Mouse (Mus musculus) testis, postnatal 14 days (tissue): Measurements from ENCODE around the gene Stard10.
A peak's percentile ranks its signal among the peaks of the same experiment; 100 is the strongest.

Experiments used
- DNase-seq: peaks from one replicate; pipeline ENCODE4 v3.0.0; 2021; ENCODE audit warnings: low spot score

Gene Stard10

DNA sequence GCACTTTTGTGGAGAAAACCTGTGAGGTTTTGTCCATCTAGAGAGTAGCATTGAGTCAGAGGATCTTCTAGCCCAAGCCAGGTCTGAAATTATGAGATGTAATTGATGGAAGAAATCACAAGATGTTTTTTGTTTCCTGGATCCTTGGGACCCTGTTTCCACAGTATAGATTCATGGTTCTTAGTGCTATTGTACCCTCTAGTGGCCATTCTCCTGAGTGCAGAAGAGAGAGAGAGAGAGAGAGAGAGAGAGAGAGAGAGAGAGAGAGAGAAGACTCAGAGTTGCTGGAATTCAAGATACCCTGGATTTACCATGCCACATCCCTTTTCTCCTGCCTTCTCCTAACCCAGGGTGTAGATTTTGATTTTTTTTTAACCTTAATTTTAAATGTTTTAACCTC lies 57.3 kb downstream of the Stard10 start:
- DNase-seq: no peak

DNA sequence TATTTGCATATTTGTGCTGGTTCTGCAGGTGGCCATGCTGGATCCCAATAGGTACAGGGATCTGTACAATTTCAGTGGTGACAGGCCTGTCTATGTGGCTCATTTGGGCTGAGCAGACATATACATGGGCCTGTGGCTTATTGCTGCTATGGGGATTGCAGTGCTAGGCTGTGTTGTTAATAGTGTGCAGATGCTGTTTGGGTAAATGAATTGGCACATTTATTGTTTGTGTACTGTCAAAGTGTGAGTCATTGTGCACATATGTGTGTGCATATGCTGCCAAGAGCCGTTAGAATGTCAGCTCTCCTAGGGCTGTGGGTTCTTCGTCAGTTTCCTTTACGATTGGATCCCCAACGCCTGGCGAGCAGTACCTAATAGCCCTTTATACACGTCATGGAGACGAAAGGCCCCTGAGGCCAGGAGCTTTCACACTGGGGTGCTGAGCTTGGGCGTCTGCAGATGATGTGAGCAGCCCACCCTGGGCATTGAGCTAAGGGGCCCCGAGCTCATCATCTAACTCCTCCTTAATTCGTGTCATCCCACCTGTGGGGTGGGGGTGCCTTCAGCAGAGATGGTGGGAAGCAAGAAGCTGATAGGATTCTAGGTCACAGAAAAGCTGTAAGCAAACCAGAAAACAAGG lies 59.9 kb downstream of the Stard10 start:
- no peak for DNase-seq

DNA sequence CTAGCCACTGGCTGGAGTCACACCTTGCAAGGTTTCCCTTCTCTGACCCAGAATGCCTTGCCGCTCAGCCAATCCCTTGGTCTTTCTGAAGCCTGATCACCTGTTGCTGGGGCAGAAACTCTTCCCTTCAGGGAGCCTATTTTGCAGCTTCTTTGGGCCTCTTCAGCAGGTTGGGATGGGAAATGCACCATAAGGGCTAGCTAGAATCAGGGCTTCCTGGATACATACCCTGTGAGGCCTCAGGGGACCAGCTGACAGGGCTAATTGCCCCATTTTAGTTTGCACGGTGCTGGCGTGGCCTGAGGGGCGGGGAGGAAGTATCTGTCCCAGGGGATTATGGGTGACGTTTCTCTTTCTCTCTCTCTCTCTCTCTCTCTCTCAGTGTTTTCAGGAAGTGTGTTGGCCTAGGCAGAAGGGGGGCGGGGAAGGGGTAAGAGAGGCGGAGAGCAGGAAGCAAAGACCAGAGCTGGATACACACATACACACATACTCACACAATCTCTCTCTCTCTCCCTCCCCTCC lies 60.9 kb downstream of the Stard10 start:
- DNase-seq: peak; percentile 25

DNA sequence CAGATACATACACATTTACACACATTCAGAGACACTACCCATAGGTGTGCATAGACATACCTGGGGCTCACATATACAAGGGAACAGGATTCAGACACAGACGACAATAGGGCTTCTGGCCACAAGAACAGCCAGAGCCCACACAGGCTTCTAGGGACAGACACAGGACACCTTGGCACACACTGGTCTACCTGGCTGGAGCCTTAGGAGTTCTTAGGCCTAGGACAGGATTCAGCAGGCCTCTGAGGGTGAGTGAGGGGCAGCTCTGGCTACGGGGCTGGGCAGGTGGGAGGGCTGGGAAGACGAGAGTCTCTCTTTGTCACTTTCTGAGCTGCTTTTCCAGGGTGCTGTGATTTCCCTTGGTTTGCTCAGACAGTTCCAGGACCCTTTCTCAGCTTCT lies 61.4 kb downstream of the Stard10 start:
- no peak for DNase-seq

DNA sequence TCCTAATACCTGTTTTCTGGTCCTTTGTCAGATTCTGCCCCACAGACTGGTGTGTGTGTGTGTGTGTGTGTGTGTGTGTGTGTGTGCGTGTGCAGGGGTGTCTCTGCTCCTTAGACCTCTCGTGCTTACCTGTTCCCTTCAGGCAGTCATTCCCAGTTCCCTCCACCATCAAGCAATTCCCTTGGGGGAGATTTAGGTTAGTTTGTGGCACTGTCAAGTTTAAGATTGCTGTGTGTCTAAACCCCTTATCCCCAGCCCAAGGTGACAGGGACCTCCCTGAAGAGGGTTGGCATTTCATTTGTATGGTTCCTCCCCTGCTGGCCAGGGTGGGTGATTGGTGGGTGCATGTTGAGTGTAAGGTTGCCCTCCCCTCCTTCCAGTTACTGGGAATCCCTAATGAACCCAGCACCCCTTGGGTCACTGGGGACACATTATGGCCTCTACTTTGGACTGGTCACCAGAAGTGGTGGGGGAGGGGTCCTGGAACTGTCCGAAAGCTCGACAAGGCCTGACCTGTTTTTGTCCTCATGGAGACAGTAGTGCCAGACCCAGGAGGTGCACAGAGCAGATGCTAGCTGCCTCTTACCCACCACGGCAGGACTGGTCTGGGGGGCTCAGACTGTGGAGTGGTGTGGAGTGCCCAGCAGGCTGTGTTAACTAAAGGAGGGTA lies 62.0 kb downstream of the Stard10 start:
- no peak for DNase-seq

DNA sequence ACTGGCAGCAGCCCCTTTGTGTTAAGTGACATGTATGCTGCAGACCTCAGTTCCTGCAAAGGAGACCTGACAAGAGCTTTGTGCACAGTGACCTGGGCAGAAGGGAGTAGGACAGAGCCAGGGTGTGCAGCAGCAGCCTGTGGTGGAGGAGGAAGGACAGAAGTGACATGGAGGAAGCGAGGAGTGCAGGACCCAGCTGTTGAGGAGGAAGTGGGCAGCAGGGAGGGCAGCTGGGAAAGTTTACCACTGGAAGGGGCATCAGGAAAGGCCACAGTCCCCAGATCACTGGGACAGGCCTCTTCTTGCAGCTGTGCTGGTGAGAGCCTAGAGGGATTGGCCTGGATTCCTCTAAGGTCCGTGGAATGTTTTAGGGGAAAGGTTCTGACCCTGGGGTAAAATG lies 62.8 kb downstream of the Stard10 start:
- DNase-seq: no peak

DNA sequence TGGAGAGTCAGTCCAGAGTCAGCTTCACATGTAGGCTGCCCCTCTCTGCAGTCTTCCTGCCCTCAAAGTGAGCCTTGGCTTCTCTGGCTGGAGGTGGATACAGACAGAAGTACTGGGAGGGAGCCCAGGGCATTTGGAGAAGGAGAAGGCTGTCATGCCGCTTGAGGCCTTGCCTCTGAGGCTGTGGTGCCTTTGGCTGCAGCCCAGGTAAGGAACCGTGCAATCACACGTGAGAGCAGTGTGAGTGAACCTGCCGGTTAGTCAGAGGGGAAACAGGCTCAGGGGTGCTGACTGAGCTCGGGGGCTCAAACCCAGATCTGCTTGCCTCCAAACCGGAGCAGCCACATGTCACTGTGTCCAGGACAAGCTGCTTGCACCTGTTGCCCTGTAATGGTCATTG lies 64.6 kb downstream of the Stard10 start:
- no peak for DNase-seq

DNA sequence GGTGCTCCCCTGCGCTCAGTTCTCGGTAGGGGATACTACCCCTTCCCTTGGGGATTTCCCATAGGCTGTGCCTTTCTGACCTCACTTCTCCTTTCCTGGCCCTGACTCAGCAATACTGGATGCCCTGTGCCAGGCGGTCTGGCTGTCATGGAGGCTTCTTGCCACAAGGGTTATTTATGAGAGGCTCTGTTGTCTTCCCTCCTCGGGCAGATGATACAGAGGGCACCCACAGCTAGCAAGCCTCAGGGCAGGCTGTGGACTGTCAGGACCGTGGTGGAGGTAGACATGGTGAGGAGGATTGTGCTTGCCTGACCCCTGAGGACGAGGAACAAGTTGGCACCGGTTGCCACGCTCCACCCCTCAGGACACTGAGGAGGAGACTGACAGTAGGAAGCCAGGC lies 65.5 kb downstream of the Stard10 start:
- no peak for DNase-seq

DNA sequence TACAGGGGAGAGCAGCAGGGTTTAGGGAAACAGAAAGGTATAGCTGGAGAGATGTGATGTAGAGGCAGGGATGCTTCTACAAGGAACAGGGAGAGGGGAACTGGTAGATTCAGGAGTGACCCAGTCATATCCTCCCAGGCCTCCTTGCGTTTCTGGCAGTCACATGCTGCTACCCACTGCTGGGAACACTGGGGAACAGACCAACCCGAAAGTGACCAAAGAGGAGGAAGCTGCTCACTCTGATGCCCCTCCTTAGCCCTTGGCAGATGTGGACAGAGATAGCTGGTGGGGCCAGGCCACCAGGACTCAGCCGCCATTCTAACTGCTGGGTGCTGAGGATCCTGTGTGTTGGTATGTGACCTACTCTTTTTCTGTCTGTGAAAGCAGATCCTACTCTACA lies 66.9 kb downstream of the Stard10 start:
- no peak for DNase-seq

DNA sequence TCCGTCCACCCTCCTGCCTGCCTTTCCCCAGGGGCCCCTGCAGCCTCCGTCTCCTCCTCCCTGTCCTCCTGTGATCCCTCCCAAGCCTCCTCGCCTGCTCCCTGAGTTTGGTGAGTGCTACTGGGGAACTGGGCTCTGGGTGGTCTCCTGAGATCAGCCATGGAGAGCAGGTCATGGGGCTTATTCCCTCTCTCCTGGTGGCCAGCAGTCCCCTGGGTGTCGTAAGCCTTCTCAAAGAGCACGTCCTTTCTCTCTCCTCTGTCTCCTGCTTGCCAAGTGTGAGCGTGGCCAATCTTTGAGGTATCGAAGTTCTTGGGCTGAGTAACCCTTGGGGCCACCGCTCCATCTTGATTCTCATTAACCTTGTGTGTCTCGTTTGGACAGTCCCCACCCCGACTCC lies 68.0 kb downstream of the Stard10 start:
- no peak for DNase-seq

DNA sequence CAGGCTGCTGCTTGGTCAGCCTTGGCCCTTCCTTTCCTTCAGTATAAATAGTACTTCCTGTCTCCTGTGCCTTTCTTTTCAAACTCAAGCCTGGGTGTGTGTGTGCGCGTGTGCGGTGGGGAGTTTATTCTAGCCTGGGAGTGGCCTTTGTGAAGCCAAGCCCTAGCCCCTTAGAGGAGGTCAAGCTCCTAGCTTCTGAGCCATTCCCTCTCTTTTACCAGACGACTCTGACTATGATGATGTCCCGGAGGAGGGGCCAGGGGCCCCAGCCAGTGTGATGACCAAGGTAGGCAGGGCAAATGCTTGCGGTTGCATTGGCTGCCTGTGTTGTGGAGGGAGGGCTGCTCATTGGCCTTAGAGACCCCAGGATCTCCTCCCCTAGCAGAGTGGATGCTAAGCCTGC lies 68.4 kb downstream of the Stard10 start:
- DNase-seq: no peak

DNA sequence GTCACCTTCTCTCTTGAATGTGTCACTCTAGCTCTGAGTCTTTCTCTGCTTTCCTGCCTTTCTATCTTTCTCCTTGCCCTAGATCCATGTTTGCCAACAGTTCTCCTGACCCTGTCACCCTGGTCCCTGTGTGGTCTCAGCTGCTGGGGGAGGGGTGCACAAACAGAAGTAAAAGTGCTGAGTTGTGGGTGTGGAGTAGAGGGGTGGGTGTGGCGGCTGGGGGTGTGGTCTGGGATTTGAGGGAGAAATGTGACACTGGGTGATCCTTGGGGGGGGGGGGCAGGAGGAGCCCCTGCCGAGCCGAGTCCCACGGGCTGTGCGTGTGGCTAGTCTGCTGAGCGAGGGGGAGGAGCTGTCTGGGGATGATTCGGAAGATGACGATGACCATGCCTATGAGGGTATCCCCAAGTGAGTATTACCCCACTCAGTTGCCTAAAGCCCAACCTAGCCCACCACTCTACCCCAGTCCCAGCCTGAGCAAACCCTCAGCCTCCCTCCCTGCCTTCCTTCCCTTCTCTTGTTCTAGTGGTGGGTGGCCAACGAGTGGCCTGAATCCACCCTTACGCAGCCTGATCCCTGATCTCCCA lies 69.1 kb downstream of the Stard10 start:
- no peak for DNase-seq

DNA sequence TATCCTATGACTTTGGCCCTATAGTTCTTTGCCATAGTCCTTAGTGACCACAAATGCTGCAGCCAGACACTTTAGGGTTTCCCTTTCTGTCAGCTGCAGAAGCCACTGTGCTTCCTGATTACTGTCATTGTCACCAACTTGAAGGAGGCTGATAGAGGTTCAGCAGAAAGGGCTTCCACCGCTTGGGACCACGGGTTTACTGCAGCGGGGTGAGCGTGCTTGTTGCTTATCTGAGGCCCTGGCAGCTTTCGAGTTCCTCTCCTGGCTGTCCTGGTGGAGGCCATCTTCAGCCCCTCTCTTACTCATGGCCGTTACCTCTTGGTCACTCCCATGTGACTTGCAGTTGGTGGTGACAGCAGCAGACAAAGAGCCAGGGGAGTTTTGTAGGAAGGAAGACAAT lies 72.4 kb downstream of the Stard10 start:
- no peak for DNase-seq

DNA sequence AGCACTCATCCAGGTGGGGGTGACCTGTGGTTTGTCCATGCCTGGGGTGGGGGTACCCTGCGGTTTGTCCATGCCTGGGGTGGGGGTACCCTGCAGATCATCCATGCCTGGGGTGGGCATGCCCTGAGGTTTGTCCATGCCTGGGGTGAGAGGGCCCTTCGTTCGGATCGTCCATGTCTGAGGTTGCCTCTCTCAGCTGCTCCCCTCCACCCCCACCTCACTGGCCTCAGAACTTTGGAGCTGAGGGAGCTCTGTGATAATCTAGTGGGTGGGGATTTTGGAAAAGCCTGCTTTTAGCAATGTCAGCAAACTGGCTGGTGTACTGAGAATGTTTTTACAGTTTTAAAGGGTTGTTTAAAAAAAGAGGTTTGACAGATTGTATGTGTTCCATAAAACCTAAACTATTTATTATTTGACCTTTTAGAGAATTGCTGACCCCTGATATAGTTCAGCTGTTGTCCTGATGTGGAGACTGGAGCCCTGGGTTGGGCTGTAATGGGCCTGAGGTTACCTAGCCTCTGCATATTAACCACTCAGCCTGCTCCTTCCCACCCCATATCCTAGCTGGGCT lies 75.1 kb downstream of the Stard10 start:
- no peak for DNase-seq

DNA sequence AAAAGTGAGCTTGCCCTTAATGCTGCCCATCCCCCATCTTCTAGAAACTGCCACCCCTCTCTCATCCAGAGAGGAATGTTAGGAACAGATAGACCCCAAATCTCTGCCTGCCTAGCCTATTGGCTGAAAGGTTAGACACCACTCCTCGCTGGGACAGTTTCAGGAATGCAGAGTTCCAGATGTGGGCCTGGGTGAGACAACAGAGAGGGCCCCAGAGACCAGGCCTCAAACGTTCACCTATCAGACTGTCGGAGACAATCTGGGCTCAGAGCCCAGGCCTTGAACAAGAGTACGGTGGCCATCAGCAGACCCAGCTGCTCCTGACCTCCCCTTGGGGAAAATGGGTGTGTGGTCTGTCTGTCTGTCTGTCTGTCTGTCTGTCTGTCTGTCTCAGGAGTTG lies 76.1 kb downstream of the Stard10 start:
- DNase-seq: peak; percentile 41

DNA sequence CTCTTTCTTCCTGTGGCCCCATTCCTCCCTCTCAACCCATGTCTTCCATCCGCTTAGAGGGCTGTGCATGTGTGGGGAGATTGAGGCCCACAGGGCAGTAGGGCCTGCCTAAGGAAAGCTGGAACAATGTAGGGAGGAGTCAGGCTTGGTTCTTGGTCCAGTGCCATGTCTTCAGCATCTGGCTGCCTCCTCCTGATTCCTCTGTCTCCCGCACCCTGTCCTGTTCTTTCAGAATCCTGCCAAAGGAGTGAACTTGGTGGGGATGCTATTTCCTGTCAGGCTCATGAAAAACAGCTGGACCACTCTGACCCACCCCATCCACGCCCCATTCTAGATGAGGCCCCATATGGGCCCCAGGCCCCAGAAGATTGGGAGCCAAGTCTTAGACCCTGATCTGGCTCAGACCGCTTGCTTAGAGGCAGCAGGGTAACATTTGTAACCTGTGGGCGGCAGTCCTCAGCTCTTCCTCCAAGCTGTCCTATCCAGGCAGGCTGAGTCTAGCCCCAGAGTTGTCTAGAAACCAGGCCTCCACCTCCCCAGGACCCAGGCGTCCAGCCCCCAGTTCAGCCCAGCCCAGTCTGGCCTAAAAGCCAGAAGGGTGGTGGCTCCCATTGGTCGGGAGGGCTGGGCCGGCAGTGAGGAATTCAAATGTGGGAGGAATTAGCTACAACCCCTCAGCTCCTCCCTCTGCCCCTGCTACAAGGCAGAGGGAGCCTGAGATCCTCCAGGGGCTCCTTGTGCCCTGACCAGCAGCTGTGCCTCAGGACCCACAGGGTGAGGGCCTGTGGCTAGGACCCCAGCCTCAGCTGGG lies 77.0 kb downstream of the Stard10 start:
- peak; percentile 73 for DNase-seq

DNA sequence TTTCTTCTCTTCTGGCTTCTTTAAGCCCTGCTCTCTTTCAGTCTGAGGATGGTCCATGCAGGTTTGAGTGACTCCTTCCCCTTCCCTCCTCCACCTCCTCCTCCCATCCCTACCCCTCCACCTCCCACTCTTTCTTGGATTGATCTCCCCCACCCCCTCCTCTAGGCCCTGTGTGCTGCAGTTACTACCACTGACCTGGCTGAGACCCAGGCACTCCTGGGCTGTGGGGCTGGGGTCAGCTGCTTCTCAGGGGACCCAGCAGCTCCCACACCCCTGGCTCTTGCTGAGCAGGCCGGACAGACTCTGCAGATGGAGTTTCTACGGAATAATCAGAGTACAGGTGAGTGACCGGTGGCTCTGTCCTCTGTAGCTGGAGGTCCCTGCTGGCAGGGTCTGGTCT lies 77.7 kb downstream of the Stard10 start:
- no peak for DNase-seq

DNA sequence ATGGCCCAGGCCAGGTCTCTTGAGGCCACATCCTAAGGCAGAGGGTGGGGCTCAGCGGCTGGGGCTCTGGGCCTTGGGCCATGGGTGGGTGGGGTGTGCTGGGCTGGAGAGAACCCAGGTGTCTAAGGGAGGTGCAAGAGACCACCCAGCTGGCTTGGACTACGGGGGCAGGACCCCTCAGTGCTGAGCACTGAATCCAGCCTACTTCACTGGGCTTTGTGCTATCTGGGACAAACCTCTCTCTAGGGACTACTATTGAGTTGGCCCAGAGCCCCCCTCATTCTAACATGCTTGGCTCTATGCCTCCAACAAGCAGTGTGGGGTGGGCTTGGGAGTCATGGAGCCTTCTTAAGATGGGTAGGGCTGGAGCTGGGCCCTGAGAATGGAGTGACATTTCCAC lies 78.6 kb downstream of the Stard10 start:
- DNase-seq: no peak
